Mouse (Mus musculus) stomach, embryonic 15.5 days (tissue): ENCODE data around the gene Gtf2a1l. TPM values are rescaled to one million over a fixed set of nuclear protein-coding genes. Genes with fewer than 3 reads are reported as not detected.

Source experiments
- ATAC-seq: fragments of 200-750 bp; cut with Nextera tagmentation; 2 replicates; pipeline ENCODE4 v1.8.0; 2017; ENCODE audit warnings: low read depth, moderate number of reproducible peaks, moderate TSS enrichment; ENCODE audit not compliant: insufficient read depth, low FRiP score
- H3K27ac ChIP-seq: fragments of 300-500 bp; sonication (generic); 2 replicates; pipeline ENCODE4 v1.5.1; 2015; ENCODE audit warnings: mild to moderate bottlenecking, inconsistent platforms
- H3K27me3 ChIP-seq: fragments of 300-500 bp; sonication (generic); replicated peaks from 2 replicates; pipeline ENCODE4 v1.6.1; 2015; ENCODE audit warnings: inconsistent platforms
- H3K36me3 ChIP-seq: fragments of 300-500 bp; sonication (generic); 2 replicates; pipeline ENCODE4 v1.6.1; 2015; ENCODE audit warnings: inconsistent platforms
- H3K4me1 ChIP-seq: fragments of 300-500 bp; sonication (generic); 2 replicates; pipeline ENCODE4 v1.6.1; 2015; ENCODE audit warnings: inconsistent platforms
- H3K4me2 ChIP-seq: fragments of 300-500 bp; sonication (generic); 2 replicates; pipeline ENCODE4 v1.6.1; 2015; ENCODE audit warnings: mild to moderate bottlenecking, inconsistent platforms
- H3K4me3 ChIP-seq: fragments of 300-500 bp; sonication (generic); replicated peaks from 2 replicates; pipeline ENCODE4 v1.5.1; 2015; ENCODE audit warnings: inconsistent platforms
- H3K9ac ChIP-seq: fragments of 300-500 bp; sonication (generic); 2 replicates; pipeline ENCODE4 v1.6.1; 2015; ENCODE audit warnings: inconsistent platforms
- H3K9me3 ChIP-seq: fragments of 300-500 bp; sonication (generic); 2 replicates; pipeline ENCODE4 v1.6.1; 2016; ENCODE audit warnings: inconsistent platforms
- WGBS: fragments of 180-500 bp; shearing (Covaris S2); methylation state at CpG from one replicate; pipeline ENCODE4 v1.1.7; 2015; 5-methylcytosine and 5-hydroxymethylcytosine counted together
- polyA plus RNA-seq: library from polyadenylated mRNA; unstranded; fragments of >200 nt; fragmentation: Nextera tagmentation; extraction: Ambion mirVana; gene quantifications from 2 replicates; pipeline ENCODE4 v1.2.1, GENCODE M21; 2015

Gene Gtf2a1l
- polyA plus RNA-seq, 1 experiment from 2014 or later = 0.44 TPM

DNA sequence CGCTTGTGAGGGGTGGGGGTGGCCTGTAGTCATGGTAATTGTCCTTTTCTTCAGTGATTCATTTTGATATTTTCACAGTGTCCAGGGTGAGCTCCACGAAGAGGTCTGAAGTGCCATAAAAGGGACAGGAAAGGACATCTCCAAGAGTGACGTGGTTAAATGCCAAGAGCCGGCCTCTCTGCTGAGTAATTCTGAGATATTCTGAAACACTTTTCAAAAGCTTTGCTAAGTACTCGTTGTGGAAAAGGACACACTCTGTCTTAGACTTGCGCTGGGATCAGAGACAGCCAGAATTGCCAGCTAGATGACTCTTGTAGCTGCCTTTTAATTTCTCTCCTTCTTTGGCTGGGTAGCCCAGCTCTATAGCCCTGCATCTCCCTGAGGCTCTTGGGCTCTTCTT, 9.9 kb upstream of the Gtf2a1l start:
- no peaks in the 10 kb centered on the region for H3K27me3 ChIP-seq
- no peak overlapping the region for H3K27ac ChIP-seq
- 77% methylated on average over 6 of the region's 6 CpGs for WGBS

DNA sequence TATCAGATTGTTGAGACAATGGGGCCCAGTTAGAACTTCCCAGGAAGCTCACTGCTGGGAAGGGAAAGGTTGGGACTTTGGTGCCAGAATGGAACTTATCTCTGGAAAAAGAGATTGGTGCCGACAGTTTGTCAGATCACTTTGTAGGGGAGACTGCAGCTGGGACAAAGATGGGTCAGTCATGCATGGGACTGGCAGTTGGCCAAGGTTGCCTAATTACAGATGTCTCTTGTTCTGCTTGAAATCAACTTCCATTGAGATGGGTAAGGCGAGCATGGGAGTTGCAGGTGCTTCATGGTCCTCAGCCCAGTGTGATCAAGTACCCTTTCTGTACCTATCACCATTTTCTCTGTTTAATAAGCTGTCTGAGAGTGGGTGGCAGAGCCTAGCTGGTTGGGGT, 2.4 kb upstream of the Gtf2a1l start:
- no peak for ATAC-seq
- no peak overlapping the region for H3K9ac ChIP-seq
- H3K4me3 ChIP-seq = no peak overlapping the region
- H3K4me2 ChIP-seq = no peak overlapping the region
- H3K36me3 ChIP-seq = no peaks in the 10 kb centered on the region
- no peaks in the 10 kb centered on the region for H3K27me3 ChIP-seq
- H3K9me3 ChIP-seq = no peaks in the 10 kb centered on the region
- 69% methylated on average over 2 of the region's 2 CpGs for WGBS
- no peak overlapping the region for H3K27ac ChIP-seq
- 0 out of 2 replicates have a peak, but pooled peaks cover 3% of the 10 kb centered on the region for H3K4me1 ChIP-seq

More for the DNA sequence above, 9.9 kb upstream of the Gtf2a1l start:
- H3K36me3 ChIP-seq = no peaks in the 10 kb centered on the region
- no peak overlapping the region for H3K4me3 ChIP-seq
- ATAC-seq = no peak
- H3K9me3 ChIP-seq = no peaks in the 10 kb centered on the region
- no peak overlapping the region for H3K9ac ChIP-seq
- H3K4me1 ChIP-seq = no peaks in the 10 kb centered on the region
- H3K4me2 ChIP-seq = no peak overlapping the region

DNA sequence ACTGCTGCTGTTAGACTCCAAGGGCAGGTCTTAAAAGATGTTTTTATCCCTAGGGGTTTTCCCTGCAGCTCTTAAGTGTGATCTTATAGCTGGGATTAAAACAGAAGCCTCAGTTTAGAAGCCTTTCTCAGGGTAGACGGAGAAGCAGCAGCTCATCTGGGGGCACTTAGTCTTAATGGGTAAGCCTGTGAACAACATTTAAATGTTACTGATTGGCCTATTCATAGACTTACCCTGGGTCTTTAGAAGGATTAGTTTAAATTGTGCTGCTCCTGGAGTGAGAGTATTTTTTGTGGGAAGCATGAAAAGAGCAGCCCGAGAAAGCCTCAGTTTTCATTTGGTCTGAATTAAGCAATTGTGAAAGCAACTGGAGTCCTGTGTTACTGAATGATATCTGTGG, 1.5 kb downstream of the Gtf2a1l start:
- 61% methylated on average over 2 of the region's 2 CpGs for WGBS
- no peaks in the 10 kb centered on the region for H3K36me3 ChIP-seq
- 0 out of 2 replicates have a peak, but pooled peaks cover 3% of the 10 kb centered on the region for H3K4me1 ChIP-seq
- H3K4me3 ChIP-seq = no peak overlapping the region
- ATAC-seq = no peak
- no peak overlapping the region for H3K4me2 ChIP-seq
- no peaks in the 10 kb centered on the region for H3K9me3 ChIP-seq
- H3K27ac ChIP-seq = no peak overlapping the region
- H3K9ac ChIP-seq = no peak overlapping the region
- H3K27me3 ChIP-seq = no peaks in the 10 kb centered on the region

DNA sequence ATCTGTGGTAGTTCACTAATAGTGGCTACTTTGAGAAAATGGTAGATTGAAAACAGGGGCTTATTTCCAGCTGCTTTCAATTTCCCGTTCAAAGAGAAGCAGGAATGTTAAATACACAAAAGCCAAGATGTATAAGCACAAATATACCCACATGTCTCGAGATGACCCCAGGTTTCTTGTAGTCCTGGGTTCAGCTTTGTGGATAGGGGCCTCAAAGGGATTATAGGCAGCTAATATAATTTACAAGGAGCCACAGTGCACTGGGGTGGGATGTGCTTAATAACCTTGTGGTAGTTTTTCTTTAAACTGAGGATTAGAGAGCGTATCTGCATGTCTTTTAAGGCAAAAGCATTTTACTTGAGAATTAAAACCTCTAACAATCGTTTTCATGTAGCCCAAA, 2.3 kb downstream of the Gtf2a1l start:
- no peak overlapping the region for H3K4me3 ChIP-seq
- no peaks in the 10 kb centered on the region for H3K36me3 ChIP-seq
- no peaks in the 10 kb centered on the region for H3K27me3 ChIP-seq
- H3K27ac ChIP-seq = no peak overlapping the region
- no peaks in the 10 kb centered on the region for H3K9me3 ChIP-seq
- no peak for ATAC-seq
- no peak overlapping the region for H3K4me2 ChIP-seq
- 0 out of 2 replicates have a peak, but pooled peaks cover 3% of the 10 kb centered on the region for H3K4me1 ChIP-seq
- H3K9ac ChIP-seq = no peak overlapping the region
- WGBS = 43% methylated on average over 4 of the region's 4 CpGs

DNA sequence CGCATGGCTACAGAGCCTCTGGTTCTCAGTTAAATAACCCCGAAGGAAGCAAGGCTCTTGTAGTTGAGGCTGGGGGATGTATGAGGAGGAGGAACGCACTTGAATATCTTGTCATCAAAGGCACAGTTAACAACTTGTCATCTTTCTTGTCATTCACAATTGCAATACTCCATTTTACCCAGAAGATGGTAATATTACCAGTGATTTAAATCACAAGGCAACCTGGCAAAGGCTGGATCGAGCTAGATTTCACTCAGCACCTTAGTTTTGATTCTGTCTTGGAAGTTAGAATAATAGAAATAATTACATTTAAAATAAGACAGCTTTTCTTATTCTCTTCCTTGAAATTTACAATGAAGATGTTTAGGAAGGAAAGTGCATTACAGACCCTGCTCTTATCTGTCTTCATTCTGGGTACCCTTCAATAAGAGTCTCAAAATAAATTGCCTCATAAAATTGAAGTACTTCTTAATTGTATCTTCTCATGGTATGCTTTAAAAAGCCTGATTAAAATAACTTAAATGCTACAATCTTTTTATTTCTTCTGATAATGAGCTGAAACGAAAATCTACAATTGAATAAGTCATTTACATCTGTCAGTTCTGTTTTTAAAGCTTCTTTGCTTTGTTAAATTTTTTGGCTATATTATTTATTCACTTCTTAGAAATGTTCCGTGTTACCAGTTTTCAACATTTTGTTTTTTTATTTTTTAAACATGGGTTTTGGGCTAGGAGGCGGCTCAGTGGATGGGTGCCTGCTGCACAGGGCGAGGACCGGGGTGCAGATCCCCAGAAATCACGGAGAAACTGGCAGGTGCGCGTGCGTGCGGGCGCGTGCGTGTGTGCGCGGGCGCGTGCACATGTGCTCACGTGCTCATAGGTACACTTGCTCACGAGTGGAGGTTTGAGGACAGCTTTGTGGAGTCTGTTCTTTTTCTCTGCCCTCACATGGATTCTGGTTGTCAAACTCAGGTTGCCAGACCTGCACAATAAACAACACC, 7.2 kb downstream of the Gtf2a1l start:
- Histone ChIP-seq H3K4me3 (no peak overlapping the region), H3K4me1 (no peaks in the 10 kb centered on the region), H3K27me3 (no peaks in the 10 kb centered on the region), H3K9me3 (no peaks in the 10 kb centered on the region), H3K9ac (no peak overlapping the region), H3K27ac (no peak overlapping the region), H3K36me3 (no peaks in the 10 kb centered on the region), H3K4me2 (no peak overlapping the region)
- 90% methylated on average over 23 of the region's 23 CpGs for WGBS
- no peak for ATAC-seq

DNA sequence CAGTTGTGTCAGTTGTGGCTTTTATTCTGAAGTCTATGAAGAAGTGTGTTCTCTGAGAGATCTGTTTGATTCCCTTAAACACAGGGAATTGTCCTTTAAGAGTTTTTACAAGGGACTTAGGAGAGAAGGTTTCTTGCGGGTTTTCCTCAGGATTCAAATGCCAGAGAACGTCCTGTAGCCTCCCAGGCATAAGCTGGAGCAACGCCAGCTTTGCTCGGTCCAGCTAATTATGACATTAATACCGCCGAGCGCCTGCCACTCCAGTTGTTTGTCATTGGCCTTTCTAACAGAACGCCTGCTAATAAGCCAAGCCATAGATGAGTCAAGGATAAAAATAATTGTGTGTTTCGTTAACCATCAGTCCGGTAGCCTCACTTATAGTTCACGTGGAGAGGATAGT, 19.8 kb downstream of the Gtf2a1l start:
- Histone ChIP-seq H3K27me3 (no peaks in the 10 kb centered on the region), H3K4me2 (no peak overlapping the region), H3K9ac (no peak overlapping the region), H3K27ac (no peak overlapping the region), H3K4me1 (no peaks in the 10 kb centered on the region), H3K4me3 (no peak overlapping the region), H3K9me3 (no peaks in the 10 kb centered on the region), H3K36me3 (no peaks in the 10 kb centered on the region)
- 67% methylated on average over 11 of the region's 11 CpGs for WGBS
- no peak for ATAC-seq

DNA sequence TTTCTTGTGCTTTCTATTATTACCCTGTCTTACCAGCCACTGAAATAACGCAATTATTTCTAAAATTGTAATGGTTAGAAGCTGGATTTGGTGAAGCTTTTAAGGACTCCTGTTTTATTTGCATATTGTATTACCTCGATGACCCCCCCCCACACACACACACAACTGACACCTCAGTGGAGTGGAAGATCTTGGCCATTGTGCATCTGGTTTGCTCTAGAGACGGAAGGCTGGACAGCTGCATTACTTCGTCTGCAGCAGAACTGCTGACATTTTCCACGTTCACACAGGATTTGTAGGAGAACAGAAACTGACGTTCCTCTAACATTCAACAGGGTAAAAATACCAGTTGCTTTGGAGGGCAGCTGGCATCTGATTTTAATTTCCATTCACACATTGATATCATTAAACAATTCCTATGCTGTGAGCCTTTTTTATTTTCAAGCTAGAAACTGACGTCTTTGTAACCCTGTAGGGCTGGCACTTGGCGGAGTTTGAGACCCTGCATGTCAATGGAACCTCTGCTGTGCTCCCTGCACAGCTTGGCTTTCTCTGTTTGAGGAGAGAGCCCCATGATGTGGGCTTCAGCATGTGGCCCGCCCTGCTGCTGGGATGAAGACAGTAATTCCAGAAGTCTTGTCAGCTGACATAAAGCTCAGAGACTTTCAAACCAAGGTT, 28.3 kb downstream of the Gtf2a1l start:
- ATAC-seq = no peak
- no peaks in the 10 kb centered on the region for H3K27me3 ChIP-seq
- H3K9ac ChIP-seq = no peak overlapping the region
- H3K9me3 ChIP-seq = no peaks in the 10 kb centered on the region
- H3K27ac ChIP-seq = peak overlapping the region; percentile 57; the same call in 1 of the 2 replicates
- H3K4me2 ChIP-seq = no peak overlapping the region
- no peaks in the 10 kb centered on the region for H3K4me1 ChIP-seq
- no peaks in the 10 kb centered on the region for H3K36me3 ChIP-seq
- WGBS = 48% methylated on average over 9 of the region's 9 CpGs
- H3K4me3 ChIP-seq = no peak overlapping the region

DNA sequence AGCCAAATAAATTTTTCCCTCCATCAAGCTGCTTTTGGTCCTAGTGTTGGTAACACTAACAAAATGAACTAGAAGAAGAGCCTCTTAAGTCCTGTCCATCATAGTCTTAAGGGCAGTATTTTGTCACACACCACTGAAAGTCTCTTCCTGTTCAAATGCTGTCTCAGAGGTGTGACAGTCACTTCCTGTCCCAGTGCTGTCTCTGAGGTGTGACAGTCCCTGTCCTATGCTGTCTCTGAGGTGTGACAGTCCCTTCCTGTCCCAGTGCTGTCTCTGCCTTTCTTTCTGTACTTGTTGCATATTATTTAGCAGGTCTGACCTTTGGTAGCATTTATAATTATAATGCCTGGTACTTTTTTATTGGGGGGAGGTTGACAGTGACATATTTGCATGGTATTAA, 32.4 kb downstream of the Gtf2a1l start:
- H3K36me3 ChIP-seq = no peaks in the 10 kb centered on the region
- H3K27me3 ChIP-seq = no peaks in the 10 kb centered on the region
- no peak overlapping the region for H3K9ac ChIP-seq
- H3K27ac ChIP-seq = no peak overlapping the region
- no peak overlapping the region for H3K4me2 ChIP-seq
- no peaks in the 10 kb centered on the region for H3K4me1 ChIP-seq
- no peaks in the 10 kb centered on the region for H3K9me3 ChIP-seq
- H3K4me3 ChIP-seq = no peak overlapping the region
- ATAC-seq = no peak

DNA sequence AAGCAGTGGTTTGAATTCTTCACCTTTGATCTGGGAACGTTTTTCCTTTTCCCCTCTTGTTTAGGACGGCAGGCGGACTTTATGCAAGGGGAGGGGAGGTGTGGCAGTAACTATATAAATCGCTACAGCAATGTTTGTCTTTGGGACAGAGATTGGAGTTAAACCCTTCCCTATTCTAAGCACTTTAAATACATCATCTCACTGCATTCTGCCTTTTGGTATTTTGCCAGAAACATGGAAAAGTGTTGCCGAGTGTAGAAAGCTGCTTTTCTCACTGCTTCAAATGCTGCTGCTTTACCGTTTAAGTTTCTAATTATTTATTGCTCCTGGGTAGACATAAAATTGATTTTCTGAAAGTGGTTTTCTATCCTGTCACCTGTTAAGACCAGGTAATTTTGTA, 33.9 kb downstream of the Gtf2a1l start:
- H3K9me3 ChIP-seq = no peaks in the 10 kb centered on the region
- H3K27ac ChIP-seq = no peak overlapping the region
- no peak for ATAC-seq
- no peaks in the 10 kb centered on the region for H3K27me3 ChIP-seq
- no peaks in the 10 kb centered on the region for H3K4me1 ChIP-seq
- H3K9ac ChIP-seq = no peak overlapping the region
- 8% methylated on average over 6 of the region's 6 CpGs for WGBS
- H3K36me3 ChIP-seq = no peaks in the 10 kb centered on the region
- H3K4me3 ChIP-seq = no peak overlapping the region
- H3K4me2 ChIP-seq = no peak overlapping the region

DNA sequence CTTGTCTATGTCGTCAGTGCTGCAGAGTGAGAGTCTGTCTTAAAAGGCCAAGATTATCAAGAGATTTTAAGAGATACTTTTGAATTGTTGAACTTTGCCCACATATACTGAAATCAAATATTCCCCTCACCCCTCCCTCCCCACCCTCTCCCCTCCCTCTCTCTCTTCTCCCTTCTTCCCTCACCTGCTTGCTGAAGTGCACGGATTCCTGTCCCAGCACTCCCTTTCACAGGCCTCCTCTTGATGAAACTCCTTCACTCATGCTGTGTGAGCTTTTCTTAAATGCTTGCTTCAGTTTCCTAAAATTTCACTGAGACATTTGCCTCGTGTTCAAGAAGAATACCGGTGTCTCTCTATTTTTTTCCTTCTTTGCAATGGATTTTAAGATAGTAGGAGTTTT, 34.7 kb downstream of the Gtf2a1l start:
- H3K9me3 ChIP-seq = no peaks in the 10 kb centered on the region
- no peak overlapping the region for H3K9ac ChIP-seq
- no peaks in the 10 kb centered on the region for H3K27me3 ChIP-seq
- no peak for ATAC-seq
- no peak overlapping the region for H3K27ac ChIP-seq
- no peak overlapping the region for H3K4me3 ChIP-seq
- H3K4me1 ChIP-seq = no peaks in the 10 kb centered on the region
- H3K36me3 ChIP-seq = no peaks in the 10 kb centered on the region
- no peak overlapping the region for H3K4me2 ChIP-seq
- WGBS = 36% methylated on average over 4 of the region's 4 CpGs

DNA sequence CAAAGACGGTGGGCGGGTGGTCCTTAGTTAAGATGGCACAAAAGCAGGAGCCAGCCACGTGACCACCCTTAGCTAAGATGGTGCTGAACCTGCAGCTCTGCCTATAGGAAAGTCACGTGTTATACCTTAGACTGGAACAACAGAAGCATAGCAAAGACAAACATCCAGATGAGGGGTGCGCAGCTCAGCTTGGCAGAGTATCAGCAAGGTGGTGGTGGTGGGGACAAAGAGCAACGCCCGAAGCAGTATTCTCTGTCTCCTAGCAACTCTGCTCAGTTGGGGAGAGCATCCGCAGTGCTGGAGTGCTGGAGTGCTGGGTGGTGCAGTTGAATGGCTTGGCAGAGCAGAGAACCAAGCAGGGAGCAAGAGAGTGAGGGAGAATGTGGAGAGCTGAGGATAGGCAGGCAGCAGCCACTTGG, 37.8 kb downstream of the Gtf2a1l start:
- Histone ChIP-seq H3K4me3 (no peak overlapping the region), H3K9ac (no peak overlapping the region), H3K27ac (no peak overlapping the region), H3K27me3 (no peaks in the 10 kb centered on the region), H3K4me1 (no peaks in the 10 kb centered on the region), H3K36me3 (no peaks in the 10 kb centered on the region), H3K9me3 (no peaks in the 10 kb centered on the region), H3K4me2 (no peak overlapping the region)
- no peak for ATAC-seq
- 56% methylated on average over 8 of the region's 8 CpGs for WGBS

DNA sequence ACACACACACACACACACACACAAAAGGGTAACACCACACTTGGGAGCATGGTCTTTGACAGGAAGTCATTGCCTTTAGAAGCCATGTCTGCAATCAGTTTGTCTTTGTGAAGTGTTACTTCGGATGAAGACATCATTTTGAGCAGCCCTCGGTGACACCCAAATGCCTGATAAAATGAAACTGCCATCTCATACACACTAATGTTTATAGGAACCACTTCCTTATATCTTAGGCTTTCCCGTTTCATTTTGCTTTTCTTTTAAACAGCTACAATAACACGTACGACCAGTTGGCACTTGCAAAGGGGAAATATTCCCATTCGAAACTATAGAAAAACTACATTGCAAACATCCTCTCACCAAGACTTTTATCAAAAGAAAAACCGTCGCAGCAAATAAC, 81.2 kb downstream of the Gtf2a1l start:
- H3K27ac ChIP-seq = no peak overlapping the region
- H3K27me3 ChIP-seq = no peaks in the 10 kb centered on the region
- 60% methylated on average over 8 of the region's 8 CpGs for WGBS
- no peak overlapping the region for H3K4me2 ChIP-seq
- ATAC-seq = no peak
- H3K36me3 ChIP-seq = no peaks in the 10 kb centered on the region
- H3K4me1 ChIP-seq = no peaks in the 10 kb centered on the region
- no peak overlapping the region for H3K9ac ChIP-seq
- H3K4me3 ChIP-seq = no peak overlapping the region
- no peaks in the 10 kb centered on the region for H3K9me3 ChIP-seq
